Mouse (Mus musculus) hindbrain, postnatal 0 days (tissue): Measurements from ENCODE around the gene Mllt10. TPM values are rescaled to one million over a fixed set of nuclear protein-coding genes. Genes with fewer than 3 reads are reported as not detected.
"Not testable (repeated sequence)": the region's sequence is repeated elsewhere in the genome, so short reads cannot be mapped to it uniquely, and the experiment has no call there.

Experiments used
- ATAC-seq: fragments of 200-750 bp; cut with Nextera tagmentation; 2 replicates; pipeline ENCODE4 v1.8.0; 2017; ENCODE audit warnings: mild to moderate bottlenecking, moderate TSS enrichment, moderate library complexity
- DNase-seq: peaks from one replicate; pipeline ENCODE4 v3.0.0-alpha.2; 2015; ENCODE audit warnings: low spot score
- H3K27ac ChIP-seq: fragments of 300-500 bp; sonication (generic); 2 replicates; pipeline ENCODE4 v1.5.1; 2014; ENCODE audit warnings: mild to moderate bottlenecking
- H3K27me3 ChIP-seq: fragments of 300-500 bp; sonication (generic); 2 replicates; pipeline ENCODE4 v1.6.1; 2014; ENCODE audit warnings: low read length, mixed read lengths; ENCODE audit not compliant: insufficient read depth
- H3K36me3 ChIP-seq: fragments of 300-500 bp; sonication (generic); 2 replicates; pipeline ENCODE4 v1.6.1; 2014; ENCODE audit warnings: low read length, mixed read lengths; ENCODE audit not compliant: insufficient read depth
- H3K4me1 ChIP-seq: fragments of 300-500 bp; sonication (generic); 2 replicates; pipeline ENCODE4 v1.6.1; 2014; ENCODE audit warnings: antibody characterized with exemption, low read length, mixed read lengths; ENCODE audit not compliant: insufficient read depth
- H3K4me2 ChIP-seq: fragments of 300-500 bp; sonication (generic); 2 replicates; pipeline ENCODE4 v1.6.1; 2014; ENCODE audit warnings: low read depth, mild to moderate bottlenecking, low read length, moderate library complexity, mixed read lengths
- H3K4me3 ChIP-seq: fragments of 300-500 bp; sonication (generic); 2 replicates; pipeline ENCODE4 v1.5.1; 2014; ENCODE audit warnings: low read length
- H3K9ac ChIP-seq: fragments of 300-500 bp; sonication (generic); replicated peaks from 2 replicates; pipeline ENCODE4 v1.6.1; 2014; ENCODE audit warnings: mild to moderate bottlenecking, low read length, moderate library complexity, mixed read lengths
- H3K9me3 ChIP-seq: fragments of 300-500 bp; sonication (generic); 2 replicates; pipeline ENCODE4 v1.6.1; 2016; ENCODE audit warnings: low read length, mixed read lengths
- CTCF ChIP-seq: IDR thresholded peaks from 2 replicates; pipeline ENCODE4 v1.5.1; 2016; ENCODE audit warnings: antibody characterized with exemption, control low read depth, low read depth
- WGBS: fragments of 180-500 bp; shearing (Covaris S2); extraction: QIAGEN DNeasy Blood & Tissue Kit; methylation state at CpG from one replicate; pipeline ENCODE4 v1.1.7; 2014; 5-methylcytosine and 5-hydroxymethylcytosine counted together
- polyA plus RNA-seq: library from polyadenylated mRNA; unstranded; fragments of >200 nt; fragmentation: Nextera tagmentation; extraction: Ambion mirVana; gene quantifications from 2 replicates; pipeline ENCODE4 v1.2.1, GENCODE M21; 2015
- total RNA-seq: library from RNA; depleted of rRNA; stranded (reverse); fragments of >200 nt; gene quantifications from 2 replicates; pipeline ENCODE4 v1.2.3, GENCODE M21; 2014

The Mllt10 gene
- total and polyA plus RNA-seq, 2 experiments from 2014 or later: 25.6 to 30.0 TPM

- Histone ChIP-seq H3K4me3 (no peak overlapping the region), H3K36me3 (peaks cover 11% of the 10 kb centered on the region; the same call in 1 of the 2 replicates), H3K4me1 (no peaks in the 10 kb centered on the region), H3K4me2 (no peak overlapping the region), H3K9me3 (no peaks in the 10 kb centered on the region), H3K27me3 (no peaks in the 10 kb centered on the region), H3K9ac (no peak overlapping the region), H3K27ac (no peak overlapping the region)
- no peak for ATAC-seq
- DNase-seq: no peak
- 89% methylated on average over 2 of the region's 2 CpGs for WGBS
- no peak for TF ChIP-seq CTCF
Observed at GRCm38 (mm10) chr2:18080182-18080860, 25.3 kb downstream of the Mllt10 start.

GRCm38 (mm10) chr2:18087695-18088094 lies 32.7 kb downstream of the Mllt10 start:
- H3K4me2 ChIP-seq, H3K9ac ChIP-seq, H3K27ac ChIP-seq, H3K27me3 ChIP-seq, DNase-seq, H3K4me3 ChIP-seq, H3K4me1 ChIP-seq, ATAC-seq, H3K9me3 ChIP-seq: not testable (repeated sequence)
- WGBS: 96% methylated on average over 3 of the region's 3 CpGs
- H3K36me3 ChIP-seq: peaks cover 25% of the 10 kb centered on the region; the same call in 1 of the 2 replicates

- Histone ChIP-seq H3K4me1 (no peaks in the 10 kb centered on the region), H3K4me3 (no peak overlapping the region), H3K27ac (no peak overlapping the region), H3K9me3 (no peaks in the 10 kb centered on the region), H3K9ac (no peak overlapping the region), H3K36me3 (peaks cover 6% of the 10 kb centered on the region; the same call in 1 of the 2 replicates), H3K4me2 (no peak overlapping the region), H3K27me3 (no peaks in the 10 kb centered on the region)
- 90% methylated on average over 1 of the region's 1 CpGs for WGBS
- ATAC-seq: no peak
- no peak for DNase-seq
- TF ChIP-seq CTCF: no peak
Observed at GRCm38 (mm10) chr2:18093858-18094257, 38.8 kb downstream of the Mllt10 start.

- DNase-seq (no peak), ATAC-seq (no peak)
- TF ChIP-seq CTCF: no peak
- H3K4me3 ChIP-seq: no peak overlapping the region
- H3K36me3 ChIP-seq: peaks cover 6% of the 10 kb centered on the region; the same call in 1 of the 2 replicates
- no peak overlapping the region for H3K9ac ChIP-seq
- no peak overlapping the region for H3K27ac ChIP-seq
- no peaks in the 10 kb centered on the region for H3K9me3 ChIP-seq
- no peaks in the 10 kb centered on the region for H3K4me1 ChIP-seq
- H3K4me2 ChIP-seq: no peak overlapping the region
- no peaks in the 10 kb centered on the region for H3K27me3 ChIP-seq
Observed at GRCm38 (mm10) chr2:18094319-18094718, 39.3 kb downstream of the Mllt10 start.

- Histone ChIP-seq H3K4me1 (no peaks in the 10 kb centered on the region), H3K9me3 (no peaks in the 10 kb centered on the region), H3K4me3 (no peak overlapping the region), H3K36me3 (no peaks in the 10 kb centered on the region; the same call in 1 of the 2 replicates), H3K27me3 (no peaks in the 10 kb centered on the region), H3K4me2 (no peak overlapping the region), H3K27ac (no peak overlapping the region), H3K9ac (no peak overlapping the region)
- 70% methylated on average over 2 of the region's 2 CpGs for WGBS
- no peak for ATAC-seq
- no peak for DNase-seq
- TF ChIP-seq CTCF: no peak
Observed at GRCm38 (mm10) chr2:18095804-18096203, 40.8 kb downstream of the Mllt10 start.

DNA sequence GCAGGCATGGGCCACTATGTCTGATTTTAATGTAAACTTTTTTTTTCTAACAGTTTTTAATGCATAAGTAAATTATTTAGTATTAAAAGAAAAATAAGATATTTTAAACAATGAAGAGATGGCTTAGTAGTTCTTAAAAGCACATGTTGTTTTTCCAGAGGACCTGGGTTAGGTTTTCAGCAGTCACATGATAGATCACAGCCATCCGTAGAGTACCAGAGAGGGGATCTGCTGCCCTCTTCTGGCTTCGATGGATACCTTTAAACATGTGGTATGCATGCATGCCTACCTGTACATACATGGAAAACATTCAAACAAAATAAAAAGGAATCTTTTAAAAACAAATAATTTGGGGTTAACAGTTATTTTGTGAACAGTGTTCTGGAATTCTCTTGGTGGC lies 45.9 kb downstream of the Mllt10 start:
- ATAC-seq (no peak), DNase-seq (no peak)
- H3K9ac ChIP-seq: no peak overlapping the region
- no peak overlapping the region for H3K4me3 ChIP-seq
- H3K9me3 ChIP-seq: no peaks in the 10 kb centered on the region
- no peak overlapping the region for H3K4me2 ChIP-seq
- 95% methylated on average over 2 of the region's 2 CpGs for WGBS
- no peaks in the 10 kb centered on the region for H3K27me3 ChIP-seq
- peak; percentile 10; the same call in 1 of the 2 replicates for TF ChIP-seq CTCF
- H3K4me1 ChIP-seq: no peaks in the 10 kb centered on the region
- no peaks in the 10 kb centered on the region for H3K36me3 ChIP-seq
- no peak overlapping the region for H3K27ac ChIP-seq

DNA sequence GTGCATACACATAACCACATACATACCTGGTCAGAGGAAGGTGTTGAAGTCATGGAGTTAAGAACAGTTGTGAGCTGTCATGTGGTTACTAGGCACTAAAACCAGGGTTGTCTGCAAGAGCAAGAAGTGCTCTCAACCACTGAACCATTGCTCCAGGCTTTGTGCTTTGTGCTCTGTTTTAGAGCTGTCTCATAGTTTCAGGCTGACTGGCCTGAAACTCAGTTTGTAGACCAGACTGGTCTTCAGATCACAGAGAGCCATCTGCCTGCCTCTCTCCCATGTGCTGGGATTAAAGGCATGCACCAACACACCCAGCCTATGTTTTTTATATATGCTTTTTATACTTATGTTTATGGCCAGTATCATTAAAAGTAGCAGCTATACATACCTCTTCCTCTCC lies 52.5 kb downstream of the Mllt10 start:
- no peak overlapping the region for H3K27ac ChIP-seq
- TF ChIP-seq CTCF: no peak
- no peaks in the 10 kb centered on the region for H3K9me3 ChIP-seq
- H3K9ac ChIP-seq: no peak overlapping the region
- H3K27me3 ChIP-seq: no peaks in the 10 kb centered on the region
- no peak overlapping the region for H3K4me3 ChIP-seq
- no peak overlapping the region for H3K4me2 ChIP-seq
- no peaks in the 10 kb centered on the region; the same call in 1 of the 2 replicates for H3K36me3 ChIP-seq
- no peaks in the 10 kb centered on the region for H3K4me1 ChIP-seq
- no peak for ATAC-seq
- no peak for DNase-seq
